Mouse (Mus musculus): ENCODE data around the gene Gad2.

DNA sequence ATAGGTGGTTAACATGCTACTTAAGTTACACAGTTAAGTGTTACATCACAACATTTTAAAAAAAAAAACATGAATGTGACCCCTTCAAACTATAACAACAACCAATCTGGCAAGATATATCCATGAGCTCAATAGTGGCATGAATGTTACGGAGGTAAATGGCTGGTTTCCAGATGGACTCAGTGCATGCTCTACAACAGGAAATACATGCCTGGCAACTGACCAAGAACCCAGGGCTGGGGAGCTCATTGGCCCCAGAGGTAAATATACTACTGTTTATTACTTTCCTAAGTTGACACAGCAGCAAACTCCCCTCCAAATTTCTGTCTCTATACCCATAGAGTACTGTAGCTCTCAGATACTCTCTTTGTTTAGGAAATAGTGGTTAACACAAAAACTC lies 26.4 kb downstream of the Gad2 start:
- TF ChIP-seq CTCF (IDR thresholded peaks at IDR 0.05; ENCODE audit: low read depth, low read length) = no peak
- TF ChIP-seq TAL1 (conservative IDR thresholded peaks at IDR 0.05; ENCODE audit: low read depth, low read length) = no peak
- no peak for TF ChIP-seq GATA1 (IDR thresholded peaks at IDR 0.05; ENCODE audit: borderline replicate concordance, low read length)
- TF ChIP-seq GATA2 (IDR thresholded peaks at IDR 0.05; ENCODE audit: borderline replicate concordance, low read depth, low read length) = no peak
- no peak for TF ChIP-seq POLR2AphosphoS5 (IDR thresholded peaks at IDR 0.05; ENCODE audit: insufficient replicate concordance, low read depth, low read length)
